Mouse (Mus musculus): ENCODE results near the gene Klra1. TPM values are rescaled to one million over a fixed set of nuclear protein-coding genes. Genes with fewer than 3 reads are reported as not detected.
"Not testable (repeated sequence)": the region's sequence is repeated elsewhere in the genome, so short reads cannot be mapped to it uniquely, and the experiment has no call there.

Klra1 gene
- polyA plus RNA-seq (2017; shearing (Covaris generic)), result not detected

GRCm38 (mm10) chr6:130386750-130387149, at the start of gene Klra1:
TSS of gene Klra1 (minus strand) at chr6:130386874.
- no peak for ATAC-seq

GRCm38 (mm10) chr6:130429511-130429910, 42.8 kb upstream of the Klra1 start:
- ATAC-seq, result no peak

- no peak for ATAC-seq
These were observed 32.5 kb upstream of the Klra1 start for GRCm38 (mm10) chr6:130419158-130419557.

GRCm38 (mm10) chr6:130404882-130405281, 18.2 kb upstream of the Klra1 start:
- ATAC-seq, result no peak

- no peak for ATAC-seq
These were observed 871 bp downstream of the Klra1 start for GRCm38 (mm10) chr6:130385803-130386202.

GRCm38 (mm10) chr6:130382375-130382774, 4.3 kb downstream of the Klra1 start:
- no peak for ATAC-seq

- ATAC-seq, result not testable (repeated sequence)
These were observed 41.3 kb downstream of the Klra1 start for GRCm38 (mm10) chr6:130345381-130345780.

GRCm38 (mm10) chr6:130341973-130342372, 44.7 kb downstream of the Klra1 start:
- ATAC-seq, result not testable (repeated sequence)

- ATAC-seq, result no peak
These were observed 49.3 kb downstream of the Klra1 start, which contains the start of gene Klra3 for GRCm38 (mm10) chr6:130337411-130337810. TSS of gene Klra3 (minus strand) at chr6:130337574.

Other genes starting within 250 kb of the Klra1 start
- gene Klra9, start 193.8 kb downstream of the Klra1 start, polyA plus RNA-seq (2017; shearing (Covaris generic)), result not detected
- under 1 TPM in 1 of 2 experiments, not detected in 1; 0.35 TPM for gene Klra7, start 153.6 kb downstream of the Klra1 start, polyA plus RNA-seq (2017; shearing (Covaris generic))
- not detected for gene Klra10, start 104.9 kb downstream of the Klra1 start, polyA plus RNA-seq (2017; shearing (Covaris generic))
- not detected for gene Klra3, start 49.3 kb downstream of the Klra1 start, polyA plus RNA-seq (2017; shearing (Covaris generic))

Data from CD4-positive, CD25-positive, alpha-beta regulatory T cell, adult 4 months (primary cell).